Mouse (Mus musculus) brain, embryonic 14.5 days (tissue): Measurements from ENCODE around the gene Chd2.

Experiments used
- CTCF ChIP-seq: fragments of 200-500 bp; IDR thresholded peaks from 2 replicates; pipeline ENCODE4 v1.5.1; 2012; ENCODE audit warnings: inconsistent platforms, mild to moderate bottlenecking, moderate library complexity, borderline replicate concordance; ENCODE audit not compliant: insufficient read depth, insufficient read length; ENCODE audit errors: extremely low read depth
- POLR2A ChIP-seq: fragments of 200-500 bp; IDR thresholded peaks from 2 replicates; pipeline ENCODE4 v1.6.1; 2012; ENCODE audit warnings: mild to moderate bottlenecking, inconsistent platforms, borderline replicate concordance; ENCODE audit not compliant: poor library complexity, insufficient read depth, insufficient read length, severe bottlenecking; ENCODE audit errors: extremely low read depth

DNA sequence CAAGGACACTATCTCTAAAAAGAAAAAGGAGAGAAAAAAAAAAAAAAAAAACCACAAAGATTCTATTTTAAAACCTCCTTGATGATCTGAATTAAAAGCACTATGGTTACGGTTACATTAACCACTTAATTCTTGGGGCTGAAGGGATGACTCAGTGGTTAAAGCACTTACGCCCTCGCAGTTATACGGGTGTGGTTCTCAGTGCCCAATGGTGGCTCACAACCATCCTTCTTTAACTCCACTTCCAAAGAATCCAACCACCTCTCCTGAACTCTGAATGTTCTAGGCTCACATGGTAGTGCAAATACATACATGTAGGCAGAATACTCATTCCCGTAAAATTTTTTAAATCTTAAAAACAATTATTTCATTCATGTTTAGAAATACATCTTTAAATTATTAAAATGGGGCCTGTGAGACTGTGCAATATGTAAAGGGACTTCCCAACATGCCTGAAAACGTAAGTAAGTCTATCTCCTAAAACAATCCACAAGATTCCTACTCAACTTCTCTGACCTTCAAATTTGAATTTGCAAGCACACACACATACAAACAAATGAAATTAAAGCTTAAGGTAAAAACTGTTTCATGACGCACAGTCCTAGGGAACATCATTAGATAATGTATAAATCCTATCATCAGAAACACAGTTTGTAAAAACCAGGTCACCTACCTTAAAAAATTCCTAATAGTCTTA, 10.6 kb upstream of the Chd2 start:
- no peak for TF ChIP-seq CTCF
- TF ChIP-seq POLR2A = no peak
